In genomic region chrX:8140446-8140845, GRCm38 (mm10) we compare ENCODE assay signal across 26 mouse cellular contexts. TPM values are rescaled to one million over a fixed set of nuclear protein-coding genes. Genes with fewer than 3 reads are reported as not detected.
"Had no signal": no experiment of that assay in that cellular context is flagged by ENCODE, and none has a peak within 500 bp of the region (broad histone marks: within the 10 kb centered on the region; RNA-seq: fewer than 3 reads in every experiment).

No protein-coding gene starts in this region.

- H3K9me3 ChIP-seq: embryonic facial prominence, embryonic 12.5 days; embryonic facial prominence, embryonic 13.5 days; embryonic facial prominence, embryonic 15.5 days; forebrain, embryonic 12.5 days; forebrain, embryonic 13.5 days; forebrain, embryonic 15.5 days had no signal

- DNase-seq: cerebellum, adult 9-10 months; cerebellum, adult 9-11 months; cerebellum, postnatal 10 days; cerebellum, postnatal 14 days; cerebellum, postnatal 25 days; cerebellum, postnatal 36 days; embryo, embryonic 11 days; forebrain, postnatal 0 days; gastrocnemius, adult 2 months; gastrocnemius, postnatal 10 days; gastrocnemius, postnatal 14 days; gastrocnemius, postnatal 25 days; gastrocnemius, postnatal 36 days; heart, adult 11 months; heart, adult 18-20 months; heart, adult 2 months had no signal

- H3K4me1 ChIP-seq: embryonic facial prominence, embryonic 12.5 days had no signal

- H3K27ac ChIP-seq: embryonic facial prominence, embryonic 10.5 days; embryonic facial prominence, embryonic 12.5 days; embryonic facial prominence, embryonic 13.5 days; embryonic facial prominence, embryonic 15.5 days; forebrain, embryonic 10.5 days; forebrain, embryonic 12.5 days; forebrain, embryonic 13.5 days; forebrain, embryonic 15.5 days; gastrocnemius, adult 2 months; heart, adult 2 months had no signal

- H3K27me3 ChIP-seq: embryonic facial prominence, embryonic 12.5 days; embryonic facial prominence, embryonic 13.5 days; embryonic facial prominence, embryonic 15.5 days; forebrain, embryonic 12.5 days; forebrain, embryonic 13.5 days; forebrain, embryonic 15.5 days had no signal

- H3K4me3 ChIP-seq: embryonic facial prominence, embryonic 10.5 days; embryonic facial prominence, embryonic 12.5 days; embryonic facial prominence, embryonic 13.5 days; embryonic facial prominence, embryonic 15.5 days; erythroblast, embryonic 14.5 days; forebrain, embryonic 10.5 days; forebrain, embryonic 12.5 days; forebrain, embryonic 13.5 days; forebrain, embryonic 15.5 days; gastrocnemius, adult 2 months; heart, adult 2 months had no signal

- H3K9ac ChIP-seq: embryonic facial prominence, embryonic 12.5 days; embryonic facial prominence, embryonic 13.5 days; embryonic facial prominence, embryonic 15.5 days; forebrain, embryonic 12.5 days; forebrain, embryonic 13.5 days; forebrain, embryonic 15.5 days; forebrain, postnatal 0 days had no signal

- H3K4me2 ChIP-seq: embryonic facial prominence, embryonic 12.5 days; embryonic facial prominence, embryonic 13.5 days; embryonic facial prominence, embryonic 15.5 days; forebrain, embryonic 12.5 days; forebrain, embryonic 13.5 days; forebrain, embryonic 15.5 days had no signal

RNA-seq across cellular contexts. Expression of gene Was, which starts 50.1 kb away (rescaled TPM):
- polyA plus RNA-seq: forebrain, embryonic 13.5 days; forebrain, embryonic 15.5 days; forebrain, embryonic 16.5 days had no signal
